In the genomic region with DNA sequence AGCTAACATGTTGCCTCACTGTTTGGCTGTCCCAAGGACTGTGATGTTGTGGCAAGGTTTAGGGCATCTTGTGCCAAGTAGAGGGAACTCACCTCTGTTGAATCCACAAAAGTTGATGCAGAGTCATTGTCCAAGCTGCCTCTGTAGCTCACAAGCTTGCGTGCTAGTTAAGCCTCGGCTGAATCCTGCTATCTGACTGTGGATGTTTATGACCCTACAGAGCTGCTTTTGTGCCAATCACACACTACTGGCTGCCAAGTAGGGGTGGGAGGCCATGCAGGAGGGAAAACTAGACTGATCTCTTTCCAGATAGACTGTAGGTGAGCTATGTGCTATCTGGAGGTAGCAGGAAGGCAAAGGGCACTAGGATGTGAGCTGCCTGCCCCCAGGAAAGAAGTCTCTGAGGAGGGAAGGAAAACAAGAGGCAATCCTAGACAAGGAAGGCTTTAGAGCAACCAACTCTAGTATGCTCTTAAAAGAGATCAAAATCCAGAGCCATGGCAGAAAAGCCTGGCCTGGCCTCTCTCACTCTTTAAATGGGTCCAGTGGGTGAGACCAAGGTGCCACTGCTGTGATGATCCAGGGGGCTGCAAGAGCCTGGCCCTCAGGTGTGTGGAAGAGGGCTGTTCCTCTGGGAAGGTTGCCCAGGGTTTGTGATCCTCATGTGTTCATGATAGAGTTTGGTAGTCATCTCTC, we compare ENCODE assay signal across 8 mouse cellular contexts. TPM values are rescaled to one million over a fixed set of nuclear protein-coding genes. Genes with fewer than 3 reads are reported as not detected.
DNase-seq lines count a peak whose midpoint lies in the region; ATAC-seq and TF ChIP-seq lines count a peak whose summit lies in the region.
"Had no signal": no experiment of that assay in that cellular context is flagged by ENCODE, and none has a peak within 500 bp of the region (broad histone marks: within the 10 kb centered on the region; RNA-seq: fewer than 3 reads in every experiment).

No protein-coding gene starts in this region.

- H3K9me3 ChIP-seq in lung, postnatal 0 days (ENCODE audit: low read length), result peaks cover 54% of the 10 kb centered on the region
- peaks cover 60% of the 10 kb centered on the region for H3K9me3 ChIP-seq in heart, embryonic 11.5 days (replicated peaks; ENCODE audit: control insufficient read depth, low read length)
- H3K9me3 ChIP-seq in liver, postnatal 0 days (ENCODE audit: low read length), result peaks cover 46% of the 10 kb centered on the region

- DNase-seq in lung, postnatal 0 days (ENCODE audit: low spot score), result no peak
- no peak for DNase-seq in lung, postnatal 36 days
- peak; percentile 11 for DNase-seq in embryo, embryonic 10 days (ENCODE audit: low spot score)
- DNase-seq in liver, postnatal 0 days, result peak; percentile 56
- no peak for DNase-seq in layer of hippocampus, adult 11-12 months (ENCODE audit: low spot score)
- DNase-seq in spleen, postnatal 14 days (ENCODE audit: low spot score in 2 of 2), result no peak

- H3K4me3 ChIP-seq in lung, postnatal 0 days (ENCODE audit: low read depth, low read length), result no peak overlapping the region
- no peak overlapping the region for H3K4me3 ChIP-seq in heart, embryonic 11.5 days (ENCODE audit: low read depth, low read length)
- 0 out of 2 replicates have a peak overlapping the region, but pooled peaks have one; percentile 0 for H3K4me3 ChIP-seq in liver, postnatal 0 days (ENCODE audit: low read depth, low read length)
- H3K4me3 ChIP-seq: liver, embryonic 15.5 days had no signal

- no peaks in the 10 kb centered on the region for H3K36me3 ChIP-seq in lung, postnatal 0 days (ENCODE audit: insufficient read depth, low read length)
- peaks cover 2% of the 10 kb centered on the region; the same call in 1 of the 2 replicates for H3K36me3 ChIP-seq in heart, embryonic 11.5 days (ENCODE audit: control insufficient read depth, insufficient read depth, low read length)
- no peaks in the 10 kb centered on the region for H3K36me3 ChIP-seq in liver, postnatal 0 days (replicated peaks; ENCODE audit: insufficient read depth, low read length)
- H3K36me3 ChIP-seq: liver, embryonic 15.5 days had no signal

- WGBS in lung, postnatal 0 days, result 71% methylated on average over 2 of the region's 2 CpGs
- 67% methylated on average over 2 of the region's 2 CpGs for WGBS in heart, embryonic 11.5 days (ENCODE audit: insufficient replicate concordance)
- 68% methylated on average over 2 of the region's 2 CpGs for WGBS in liver, postnatal 0 days (ENCODE audit: insufficient replicate concordance)

- H3K9ac ChIP-seq in lung, postnatal 0 days (replicated peaks; ENCODE audit: low read depth), result no peak overlapping the region
- H3K9ac ChIP-seq in heart, embryonic 11.5 days (ENCODE audit: low read depth, low read length), result no peak overlapping the region
- 0 out of 2 replicates have a peak overlapping the region, but pooled peaks have one; percentile 1 for H3K9ac ChIP-seq in liver, postnatal 0 days (replicated peaks)
- H3K9ac ChIP-seq: liver, embryonic 15.5 days had no signal

- no peaks in the 10 kb centered on the region for H3K27me3 ChIP-seq in lung, postnatal 0 days (replicated peaks; ENCODE audit: insufficient read depth, low read length)
- no peaks in the 10 kb centered on the region for H3K27me3 ChIP-seq in heart, embryonic 11.5 days (ENCODE audit: control insufficient read depth, insufficient read depth, low read length)
- H3K27me3 ChIP-seq in liver, postnatal 0 days (ENCODE audit: insufficient read depth, low read length), result no peaks in the 10 kb centered on the region
- H3K27me3 ChIP-seq: liver, embryonic 15.5 days had no signal

- H3K4me2 ChIP-seq in lung, postnatal 0 days (replicated peaks; ENCODE audit: low read depth, low read length), result no peak overlapping the region
- H3K4me2 ChIP-seq in heart, embryonic 11.5 days, result no peak overlapping the region
- peak overlapping the region; percentile 2 for H3K4me2 ChIP-seq in liver, postnatal 0 days (ENCODE audit: low read depth, low read length)
- H3K4me2 ChIP-seq: liver, embryonic 15.5 days had no signal

- TF ChIP-seq EP300 in lung, postnatal 0 days (IDR thresholded peaks at IDR 0.05), result no peak
- TF ChIP-seq EP300 in liver, postnatal 0 days (IDR thresholded peaks at IDR 0.05; ENCODE audit: low read depth), result no peak

- ATAC-seq in lung, postnatal 0 days, result peak; percentile 3; the same call in 1 of the 2 replicates
- ATAC-seq in heart, embryonic 11.5 days (replicated peaks; ENCODE audit: insufficient number of reproducible peaks, low FRiP score, low TSS enrichment), result 0 out of 2 replicates have a peak, but pooled peaks have one; percentile 3
- ATAC-seq in liver, postnatal 0 days, result peak; percentile 74

- no peak overlapping the region for H3K27ac ChIP-seq in lung, postnatal 0 days (ENCODE audit: low read length)
- H3K27ac ChIP-seq in heart, embryonic 11.5 days (ENCODE audit: low read depth, low read length), result no peak overlapping the region
- peak overlapping the region; percentile 4 for H3K27ac ChIP-seq in liver, postnatal 0 days (ENCODE audit: low read depth)
- H3K27ac ChIP-seq: liver, embryonic 15.5 days had no signal

- no peak for TF ChIP-seq CTCF in lung, postnatal 0 days (IDR thresholded peaks at IDR 0.05)
- TF ChIP-seq CTCF in liver, postnatal 0 days (IDR thresholded peaks at IDR 0.05; ENCODE audit: low read depth), result no peak

- H3K4me1 ChIP-seq in lung, postnatal 0 days (ENCODE audit: insufficient read depth, low read depth, low read length), result no peaks in the 10 kb centered on the region
- H3K4me1 ChIP-seq in heart, embryonic 11.5 days (ENCODE audit: control insufficient read depth, insufficient read depth, low read length), result no peaks in the 10 kb centered on the region
- H3K4me1 ChIP-seq in liver, postnatal 0 days (ENCODE audit: insufficient read depth), result no peaks in the 10 kb centered on the region
- H3K4me1 ChIP-seq: liver, embryonic 15.5 days had no signal

RNA-seq across cellular contexts. Expression of a gene that starts 2.2 kb away (rescaled TPM):
- 0.21 and 0.26 TPM in 2 replicates for polyA plus RNA-seq in lung, postnatal 0 days (2015; fragmentation: Nextera tagmentation; extraction: Ambion mirVana)
- polyA plus RNA-seq in heart, embryonic 11.5 days (2014; fragmentation: Nextera tagmentation; extraction: Ambion mirVana), result not detected in 2 replicates
- 412 and 437 TPM in 2 replicates for polyA plus RNA-seq in liver, postnatal 0 days (2015; fragmentation: Nextera tagmentation; extraction: Ambion mirVana)

RNA-seq across cellular contexts. Expression of a gene that starts 8.3 kb away (rescaled TPM):
- polyA plus RNA-seq in lung, postnatal 0 days (2015; fragmentation: Nextera tagmentation; extraction: Ambion mirVana), result 2.7 and 3.8 TPM in 2 replicates
- 9.6 and 10.4 TPM in 2 replicates for polyA plus RNA-seq in heart, embryonic 11.5 days (2014; fragmentation: Nextera tagmentation; extraction: Ambion mirVana)
- polyA plus RNA-seq in liver, postnatal 0 days (2015; fragmentation: Nextera tagmentation; extraction: Ambion mirVana), result 7.1 and 7.8 TPM in 2 replicates

RNA-seq across cellular contexts. Expression of a gene that starts 12.9 kb away (rescaled TPM):
- 0.15 and 0.43 TPM in 2 replicates for polyA plus RNA-seq in lung, postnatal 0 days (2015; fragmentation: Nextera tagmentation; extraction: Ambion mirVana)
- 0.63 and 1.1 TPM in 2 replicates for polyA plus RNA-seq in heart, embryonic 11.5 days (2014; fragmentation: Nextera tagmentation; extraction: Ambion mirVana)
- polyA plus RNA-seq in liver, postnatal 0 days (2015; fragmentation: Nextera tagmentation; extraction: Ambion mirVana), result 0.61 and 0.66 TPM in 2 replicates

RNA-seq across cellular contexts. Expression of a gene that starts 13.5 kb away (rescaled TPM):
- 0.08 and 0.11 TPM in 2 replicates for polyA plus RNA-seq in lung, postnatal 0 days (2015; fragmentation: Nextera tagmentation; extraction: Ambion mirVana)
- not detected in 2 replicates for polyA plus RNA-seq in heart, embryonic 11.5 days (2014; fragmentation: Nextera tagmentation; extraction: Ambion mirVana)
- polyA plus RNA-seq in liver, postnatal 0 days (2015; fragmentation: Nextera tagmentation; extraction: Ambion mirVana), result not detected in 2 replicates

RNA-seq across cellular contexts. Expression of a gene that starts 48.1 kb away (rescaled TPM):
- not detected in 2 replicates for polyA plus RNA-seq in lung, postnatal 0 days (2015; fragmentation: Nextera tagmentation; extraction: Ambion mirVana)
- polyA plus RNA-seq in heart, embryonic 11.5 days (2014; fragmentation: Nextera tagmentation; extraction: Ambion mirVana), result not detected in 2 replicates
- polyA plus RNA-seq in liver, postnatal 0 days (2015; fragmentation: Nextera tagmentation; extraction: Ambion mirVana), result 0.08 and 0.19 TPM in 2 replicates
- polyA plus RNA-seq: liver, embryonic 15.5 days had no signal

Comparison
In these comparisons a context has a peak if more than half of its experiments do, and no peak if none do; other contexts are left out.
1. ATAC-seq: peak in every context shown above with its lines; median percentile 74 in liver, postnatal 0 days; 3 in lung, postnatal 0 days; 3 in heart, embryonic 11.5 days.
2. DNase-seq: peak in embryo, embryonic 10 days (single experiment) and liver, postnatal 0 days (single experiment); none in lung, postnatal 0 days (single experiment), lung, postnatal 36 days (single experiment), layer of hippocampus, adult 11-12 months (single experiment) and spleen, postnatal 14 days (0 of 2).
3. RNA of a gene that starts 2.2 kb away (polyA plus RNA-seq): 412 to 437 TPM in liver, postnatal 0 days; 0.21 to 0.26 TPM in lung, postnatal 0 days and not detected in heart, embryonic 11.5 days; every median in the first group is over 100 times any median in the second.